Mouse (Mus musculus) MEL (cell line): ENCODE results near the gene Cenpi. TPM values are rescaled to one million over a fixed set of nuclear protein-coding genes. Genes with fewer than 3 reads are reported as not detected.

Experiments
- DNase-seq: peaks from one replicate; pipeline ENCODE4 v3.0.0; 2011; ENCODE audit warnings: low read depth, low spot score
- H3K27ac ChIP-seq: 2 replicates; pipeline ENCODE4 v1.5.1; 2012; ENCODE audit warnings: low read depth, mild to moderate bottlenecking, control low read depth, low read length, moderate library complexity; ENCODE audit not compliant: control insufficient read depth
- H3K27me3 ChIP-seq, 2 experiments: fragments of 150-350 bp in 1 of 2; sonication (generic) in 1 of 2; 2 replicates each; pipeline ENCODE4 v1.6.1; 2012; ENCODE audit warnings: low read length in 2 of 2, mild to moderate bottlenecking in 2 of 2, improper control_type of control experiment in 1 of 2, moderate library complexity in 1 of 2; ENCODE audit not compliant: insufficient read depth in 2 of 2, control insufficient read depth in 1 of 2
- H3K36me3 ChIP-seq, 2 experiments: 2 replicates each; pipeline ENCODE4 v1.6.1; 2012 to 2014; ENCODE audit warnings: low read length in 2 of 2, improper control_type of control experiment in 1 of 2, inconsistent platforms in 1 of 2, mild to moderate bottlenecking in 1 of 2; ENCODE audit not compliant: insufficient read depth in 2 of 2, control insufficient read depth in 1 of 2
- H3K4me1 ChIP-seq, 2 experiments: fragments of 150-350 bp in 1 of 2; sonication (generic) in 1 of 2; 2 replicates each; pipeline ENCODE4 v1.6.1; 2012; ENCODE audit warnings: low read length in 2 of 2, improper control_type of control experiment in 1 of 2, mild to moderate bottlenecking in 1 of 2; ENCODE audit not compliant: insufficient read depth in 2 of 2, control insufficient read depth in 1 of 2
- H3K4me3 ChIP-seq, 2 experiments: fragments of 150-350 bp in 1 of 2; sonication (generic) in 1 of 2; 2 replicates each; pipeline ENCODE4 v1.5.1; 2012; ENCODE audit warnings: low read depth in 2 of 2, low read length in 2 of 2, mild to moderate bottlenecking in 2 of 2, moderate library complexity in 2 of 2, control low read depth in 1 of 2, improper control_type of control experiment in 1 of 2; ENCODE audit not compliant: control insufficient read depth in 1 of 2, insufficient read depth in 1 of 2
- H3K79me2 ChIP-seq: 2 replicates; pipeline ENCODE4 v1.6.1; 2012; ENCODE audit warnings: mild to moderate bottlenecking, low read length, moderate library complexity; ENCODE audit not compliant: control insufficient read depth, poor library complexity, insufficient read depth
- H3K9ac ChIP-seq: 2 replicates; pipeline ENCODE4 v1.6.1; 2012; ENCODE audit warnings: low read depth, mild to moderate bottlenecking, control low read depth, low read length, moderate library complexity; ENCODE audit not compliant: control insufficient read depth, poor library complexity, severe bottlenecking
- H3K9me3 ChIP-seq: fragments of 150-350 bp; sonication (generic); replicated peaks from 2 replicates; pipeline ENCODE4 v1.6.1; 2012; ENCODE audit warnings: mild to moderate bottlenecking, low read length, improper control_type of control experiment, moderate library complexity; ENCODE audit not compliant: insufficient read depth
- BHLHE40 ChIP-seq: IDR thresholded peaks from 2 replicates; pipeline ENCODE4 v1.6.1; 2012; ENCODE audit warnings: low read depth, mild to moderate bottlenecking, inconsistent platforms, low read length, improper control_type of control experiment, borderline replicate concordance
- CTCF ChIP-seq, 3 experiments: IDR thresholded peaks in 2 of 3; conservative IDR thresholded peaks in 1 of 3; 2 replicates each; pipeline ENCODE4 v1.5.1; 2011 to 2012; ENCODE audit warnings: low read length in 3 of 3, low read depth in 2 of 3, mild to moderate bottlenecking in 2 of 3, improper control_type of control experiment in 1 of 3, inconsistent platforms in 1 of 3, mixed read lengths in 1 of 3, moderate library complexity in 1 of 3; ENCODE audit not compliant: control insufficient read depth in 1 of 3, insufficient read depth in 1 of 3, poor library complexity in 1 of 3, severe bottlenecking in 1 of 3
- E2F4 ChIP-seq: IDR thresholded peaks from 2 replicates; pipeline ENCODE4 v1.6.1; 2011; ENCODE audit warnings: low read depth, low read length, improper control_type of control experiment, borderline replicate concordance
- ELF1 ChIP-seq: IDR thresholded peaks from 2 replicates; pipeline ENCODE4 v1.6.1; 2014; ENCODE audit warnings: low read depth, mild to moderate bottlenecking, inconsistent platforms, low read length, improper control_type of control experiment, moderate library complexity
- EP300 ChIP-seq, 2 experiments: IDR thresholded peaks; 2 replicates each; pipeline ENCODE4 v1.6.1; 2011; ENCODE audit warnings: improper control_type of control experiment in 2 of 2, low read length in 2 of 2, low read depth in 1 of 2, mild to moderate bottlenecking in 1 of 2
- GABPA ChIP-seq: IDR thresholded peaks from 2 replicates; pipeline ENCODE4 v1.6.1; 2012; ENCODE audit warnings: low read depth, mild to moderate bottlenecking, inconsistent platforms, low read length, improper control_type of control experiment, moderate library complexity
- GATA1 ChIP-seq: IDR thresholded peaks from 2 replicates; pipeline ENCODE4 v1.6.1; 2011; ENCODE audit warnings: low read depth, low read length, improper control_type of control experiment
- HCFC1 ChIP-seq: IDR thresholded peaks from 2 replicates; pipeline ENCODE4 v1.6.1; 2012; ENCODE audit warnings: low read depth, mild to moderate bottlenecking, inconsistent platforms, low read length, improper control_type of control experiment, moderate library complexity
- JUND ChIP-seq: IDR thresholded peaks from 2 replicates; pipeline ENCODE4 v1.6.1; 2011; ENCODE audit warnings: low read depth, mild to moderate bottlenecking, improper control_type of control experiment, low read length
- KAT2A ChIP-seq: conservative IDR thresholded peaks from 2 replicates; pipeline ENCODE4 v1.6.1; 2012; ENCODE audit warnings: low read depth, low read length, improper control_type of control experiment, inconsistent platforms
- MAFK ChIP-seq: IDR thresholded peaks from 2 replicates; pipeline ENCODE4 v1.6.1; 2011; ENCODE audit warnings: low read depth, mild to moderate bottlenecking, low read length, improper control_type of control experiment, borderline replicate concordance
- MAX ChIP-seq: IDR thresholded peaks from 2 replicates; pipeline ENCODE4 v1.6.1; 2011; ENCODE audit warnings: low read length, improper control_type of control experiment
- MAZ ChIP-seq: IDR thresholded peaks from 2 replicates; pipeline ENCODE4 v1.6.1; 2012; ENCODE audit warnings: low read depth, mild to moderate bottlenecking, inconsistent platforms, low read length, improper control_type of control experiment
- MXI1 ChIP-seq: IDR thresholded peaks from 2 replicates; pipeline ENCODE4 v1.6.1; 2011; ENCODE audit warnings: mild to moderate bottlenecking, low read depth, low read length, improper control_type of control experiment
- MYC ChIP-seq: IDR thresholded peaks from 2 replicates; pipeline ENCODE4 v1.6.1; 2011; ENCODE audit warnings: low read depth, mild to moderate bottlenecking, low read length, improper control_type of control experiment, moderate library complexity
- NELFE ChIP-seq: IDR thresholded peaks from 2 replicates; pipeline ENCODE4 v1.6.1; 2011; ENCODE audit warnings: low read depth, low read length, improper control_type of control experiment
- NRF1 ChIP-seq: IDR thresholded peaks from 2 replicates; pipeline ENCODE4 v1.6.1; 2014; ENCODE audit warnings: low read depth, mild to moderate bottlenecking, inconsistent platforms, low read length, improper control_type of control experiment, moderate library complexity; ENCODE audit not compliant: poor library complexity, insufficient read depth, severe bottlenecking
- POLR2A ChIP-seq, 2 experiments: IDR thresholded peaks; 2 replicates each; pipeline ENCODE4 v1.6.1; 2011 to 2012; ENCODE audit warnings: low read length in 2 of 2, mild to moderate bottlenecking in 2 of 2, control low read depth in 1 of 2, improper control_type of control experiment in 1 of 2, low read depth in 1 of 2, moderate library complexity in 1 of 2; ENCODE audit not compliant: control insufficient read depth in 1 of 2, insufficient read depth in 1 of 2, poor library complexity in 1 of 2
- POLR2AphosphoS2 ChIP-seq: IDR thresholded peaks from 2 replicates; pipeline ENCODE4 v1.6.1; 2011; ENCODE audit warnings: low read length, improper control_type of control experiment
- POLR2AphosphoS5 ChIP-seq: IDR thresholded peaks from 2 replicates; pipeline ENCODE4 v1.6.1; 2012; ENCODE audit warnings: low read depth, borderline replicate concordance, mild to moderate bottlenecking, inconsistent platforms, low read length, moderate library complexity, mixed read lengths
- SIN3A ChIP-seq: IDR thresholded peaks from 2 replicates; pipeline ENCODE4 v1.6.1; 2012; ENCODE audit warnings: low read length, improper control_type of control experiment, inconsistent platforms
- TAL1 ChIP-seq: IDR thresholded peaks from 2 replicates; pipeline ENCODE4 v1.6.1; 2012; ENCODE audit warnings: mild to moderate bottlenecking, inconsistent platforms, low read length, moderate library complexity, mixed read lengths
- TBP ChIP-seq: IDR thresholded peaks from 2 replicates; pipeline ENCODE4 v1.8.0; 2011; ENCODE audit warnings: low read depth, low read length, improper control_type of control experiment
- TCF12 ChIP-seq: IDR thresholded peaks from 2 replicates; pipeline ENCODE4 v1.6.1; 2014; ENCODE audit warnings: low read depth, mild to moderate bottlenecking, inconsistent platforms, low read length, improper control_type of control experiment, moderate library complexity
- ZMIZ1 ChIP-seq: IDR thresholded peaks from 2 replicates; pipeline ENCODE4 v1.6.1; 2012; ENCODE audit warnings: low read depth, mild to moderate bottlenecking, inconsistent platforms, low read length, improper control_type of control experiment, moderate library complexity
- ZNF384 ChIP-seq: IDR thresholded peaks from 2 replicates; pipeline ENCODE4 v1.6.1; 2012; ENCODE audit warnings: low read depth, mild to moderate bottlenecking, inconsistent platforms, low read length, improper control_type of control experiment
- polyA plus RNA-seq, 2 experiments: library from polyadenylated mRNA; stranded (reverse) in 1 of 2; unstranded in 1 of 2; fragments of >175 nt in 1 of 2; fragments of >200 nt in 1 of 2; gene quantifications; 2 replicates each; pipeline versions ENCODE4 v1.2.1 to v1.2.4; 2012; ENCODE audit warnings: low replicate concordance in 2 of 2, low read depth in 1 of 2; ENCODE audit not compliant: insufficient read length in 2 of 2, insufficient read depth in 1 of 2, missing spikeins in 1 of 2
- total RNA-seq: library from RNA; depleted of rRNA; stranded (reverse); fragments of 300-350 nt; gene quantifications from 2 replicates; pipeline ENCODE4 v1.2.3, GENCODE M21; 2012; rRNA removed

Cenpi gene
- total RNA-seq (54.7 and 56.3 TPM in 2 replicates), polyA plus RNA-seq (10 to 100 TPM in 1 of 2 experiments, not detected in 1; 50.8 TPM)

- Histone ChIP-seq H3K9ac (peak within 1 kb of the TSS; percentile 94), H3K27ac (peak within 1 kb of the TSS; percentile 87), H3K36me3 (peaks cover 19 to 28% of the 10 kb centered on the region in 2 experiments), H3K79me2 (peaks cover 25% of the 10 kb centered on the region), H3K4me1 (peaks cover 7 to 13% of the 10 kb centered on the region in 2 experiments; a peak in 3 of 4 replicates), H3K4me3 (peak within 1 kb of the TSS; percentile 81 to 93)
- TF ChIP-seq ZNF384 (peak; percentile 53), TBP (peak; percentile 89), EP300 (IDR thresholded peaks at IDR 0.05; ENCODE audit: low read depth in 1 of 2, low read length in 2 of 2) (no peak), GABPA (0 out of 2 replicates have a peak, but pooled peaks have one; percentile 41), MAZ (0 out of 2 replicates have a peak, but pooled peaks have one; percentile 61), ZMIZ1 (peak; percentile 96), POLR2AphosphoS2 (peak; percentile 99), GATA1 (no peak), MXI1 (peak; percentile 89), JUND (0 out of 2 replicates have a peak, but pooled peaks have one; percentile 28), TAL1 (no peak), HCFC1 (peak; percentile 87), KAT2A (peak; percentile 46; the same call in 1 of the 2 replicates), BHLHE40 (no peak), ELF1 (no peak), TCF12 (peak; percentile 72; the same call in 1 of the 2 replicates), NRF1 (peak; percentile 99), E2F4 (peak; percentile 91), NELFE (peak; percentile 99), MAFK (no peak), SIN3A (peak; percentile 83), POLR2AphosphoS5 (peak; percentile 16; the same call in 1 of the 2 replicates), MYC (peak; percentile 72), CTCF (IDR thresholded peaks at IDR 0.05 in 2 of 3, conservative IDR thresholded peaks at IDR 0.05 in 1 of 3; ENCODE audit: control insufficient read depth in 1 of 3, insufficient read depth in 1 of 3, low read depth in 2 of 3, low read length in 3 of 3, poor library complexity in 1 of 3, severe bottlenecking in 1 of 3) (peak in 2 of 3 experiments; percentile 24 to 29; a peak in 2 of 6 replicates), POLR2A (IDR thresholded peaks at IDR 0.05; ENCODE audit: control insufficient read depth in 1 of 2, insufficient read depth in 1 of 2, low read depth in 1 of 2, low read length in 2 of 2, poor library complexity in 1 of 2) (peak; percentile 90 to 99), MAX (no peak; the same call in 1 of the 2 replicates)
- TF ChIP-seq, all 39 proteins: peak for 19
- no peaks in the 10 kb centered on the region for H3K9me3 ChIP-seq
- DNase-seq = peak; percentile 99
- H3K27me3 ChIP-seq = no peaks in the 10 kb centered on the region
Observed at GRCm38 (mm10) chrX:134307534-134308274, at the start of gene Cenpi. Gene Cenpi, plus strand, starts transcription at chrX:134308084.
